In genomic region chr2:166154749-166155453, GRCm38 (mm10) we compare ENCODE assay signal across 8 mouse cellular contexts. TPM values are rescaled to one million over a fixed set of nuclear protein-coding genes. Genes with fewer than 3 reads are reported as not detected.
A peak's percentile ranks its signal among the peaks of the same experiment; 100 is the strongest.
DNase-seq lines count a peak whose midpoint lies in the region; ATAC-seq lines count a peak whose summit lies in the region.

No protein-coding gene starts in this region.

- H3K4me3 ChIP-seq in embryonic facial prominence, embryonic 11.5 days (ENCODE audit: low read depth, low read length) = peak overlapping the region; percentile 86
- H3K4me3 ChIP-seq in hindbrain, embryonic 10.5 days = peak overlapping the region; percentile 82
- peak overlapping the region; percentile 92 for H3K4me3 ChIP-seq in limb, embryonic 12.5 days (replicated peaks)
- peak overlapping the region; percentile 68 for H3K4me3 ChIP-seq in midbrain, embryonic 14.5 days (replicated peaks; ENCODE audit: low read depth, low read length)

- WGBS in embryonic facial prominence, embryonic 11.5 days = under 1% methylated on average over 77 of the region's 95 CpGs
- WGBS in hindbrain, embryonic 10.5 days = under 1% methylated on average over 95 of the region's 95 CpGs
- 1% methylated on average over 94 of the region's 95 CpGs for WGBS in limb, embryonic 12.5 days
- WGBS in midbrain, embryonic 14.5 days = under 1% methylated on average over 93 of the region's 95 CpGs

- 0 out of 2 replicates have a peak, but pooled peaks have one; percentile 26 for ATAC-seq in embryonic facial prominence, embryonic 11.5 days (replicated peaks; ENCODE audit: insufficient number of reproducible peaks, low FRiP score, low TSS enrichment, low read depth)
- ATAC-seq in limb, embryonic 12.5 days (ENCODE audit: insufficient number of reproducible peaks, insufficient read depth, low FRiP score, low TSS enrichment, low read depth) = peak; percentile 2; the same call in 1 of the 2 replicates
- peak; percentile 64 for ATAC-seq in midbrain, embryonic 14.5 days (ENCODE audit: low FRiP score, low TSS enrichment)

- H3K9ac ChIP-seq in embryonic facial prominence, embryonic 11.5 days (replicated peaks; ENCODE audit: low read length) = peak overlapping the region; percentile 99
- H3K9ac ChIP-seq in limb, embryonic 12.5 days (replicated peaks) = peak overlapping the region; percentile 99
- peak overlapping the region; percentile 86 for H3K9ac ChIP-seq in midbrain, embryonic 14.5 days (replicated peaks; ENCODE audit: low read length)

- H3K27me3 ChIP-seq in embryonic facial prominence, embryonic 11.5 days (ENCODE audit: control insufficient read depth, insufficient read depth, low read length) = no peaks in the 10 kb centered on the region
- peaks cover 32% of the 10 kb centered on the region for H3K27me3 ChIP-seq in hindbrain, embryonic 10.5 days (ENCODE audit: insufficient read depth, poor library complexity, severe bottlenecking)
- no peaks in the 10 kb centered on the region for H3K27me3 ChIP-seq in limb, embryonic 12.5 days
- no peaks in the 10 kb centered on the region for H3K27me3 ChIP-seq in midbrain, embryonic 14.5 days (ENCODE audit: control insufficient read depth, insufficient read depth, low read length)

- H3K27ac ChIP-seq in embryonic facial prominence, embryonic 11.5 days (replicated peaks; ENCODE audit: low read depth, low read length) = peak overlapping the region; percentile 98
- H3K27ac ChIP-seq in hindbrain, embryonic 10.5 days = peak overlapping the region; percentile 97
- peak overlapping the region; percentile 99 for H3K27ac ChIP-seq in limb, embryonic 12.5 days
- peak overlapping the region; percentile 89 for H3K27ac ChIP-seq in midbrain, embryonic 14.5 days (replicated peaks; ENCODE audit: low read depth, low read length)

- H3K4me2 ChIP-seq in embryonic facial prominence, embryonic 11.5 days (ENCODE audit: low read depth, low read length) = peak overlapping the region; percentile 88
- peak overlapping the region; percentile 90 for H3K4me2 ChIP-seq in limb, embryonic 12.5 days
- peak overlapping the region; percentile 96 for H3K4me2 ChIP-seq in midbrain, embryonic 14.5 days (ENCODE audit: low read length)

- no peaks in the 10 kb centered on the region for H3K36me3 ChIP-seq in embryonic facial prominence, embryonic 11.5 days (replicated peaks; ENCODE audit: control insufficient read depth, insufficient read depth, low read depth, low read length)
- H3K36me3 ChIP-seq in hindbrain, embryonic 10.5 days = peaks cover 11% of the 10 kb centered on the region; the same call in 1 of the 2 replicates
- H3K36me3 ChIP-seq in limb, embryonic 12.5 days = peaks cover 5% of the 10 kb centered on the region; the same call in 1 of the 2 replicates
- no peaks in the 10 kb centered on the region for H3K36me3 ChIP-seq in midbrain, embryonic 14.5 days (ENCODE audit: control insufficient read depth, insufficient read depth, low read length)

- H3K4me1 ChIP-seq in embryonic facial prominence, embryonic 11.5 days (ENCODE audit: control insufficient read depth, insufficient read depth, low read length) = peaks cover 10% of the 10 kb centered on the region
- H3K4me1 ChIP-seq in hindbrain, embryonic 10.5 days (replicated peaks) = peaks cover 77% of the 10 kb centered on the region
- H3K4me1 ChIP-seq in limb, embryonic 12.5 days (replicated peaks) = peaks cover 78% of the 10 kb centered on the region
- peaks cover 37% of the 10 kb centered on the region for H3K4me1 ChIP-seq in midbrain, embryonic 14.5 days (ENCODE audit: control insufficient read depth, insufficient read depth, low read length)

- no peaks in the 10 kb centered on the region for H3K9me3 ChIP-seq in embryonic facial prominence, embryonic 11.5 days (replicated peaks; ENCODE audit: control insufficient read depth, low read length)
- H3K9me3 ChIP-seq in hindbrain, embryonic 10.5 days = peaks cover 3% of the 10 kb centered on the region; the same call in 1 of the 2 replicates
- 0 out of 2 replicates have a peak, but pooled peaks cover 4% of the 10 kb centered on the region for H3K9me3 ChIP-seq in limb, embryonic 12.5 days
- no peaks in the 10 kb centered on the region for H3K9me3 ChIP-seq in midbrain, embryonic 14.5 days (ENCODE audit: control insufficient read depth, low read length)

- peak; percentile 75 for DNase-seq in embryo, embryonic 10 days (ENCODE audit: low spot score)
- DNase-seq in embryo, embryonic 11 days = no peak
- DNase-seq in 3134 (ENCODE audit: extremely low read depth, insufficient read length, low spot score) (peak; percentile 72), MN1 (ENCODE audit: low spot score) (no peak)
- peak; percentile 63 for DNase-seq in embryonic facial prominence, embryonic 11.5 days (ENCODE audit: low spot score)
- peak; percentile 60 for DNase-seq in hindbrain, embryonic 10.5 days (ENCODE audit: low spot score)
- DNase-seq in midbrain, embryonic 14.5 days = peak; percentile 85

RNA-seq across cellular contexts. Expression of gene Sulf2, which starts 0.6 kb away (rescaled TPM):
- polyA plus RNA-seq in embryonic facial prominence, embryonic 11.5 days (2014; fragmentation: Nextera tagmentation; extraction: Ambion mirVana) = 166 and 168 TPM in 2 replicates
- polyA plus RNA-seq in hindbrain, embryonic 10.5 days (2016; fragmentation: Nextera tagmentation; extraction: Ambion mirVana) = 83.8 and 87.8 TPM in 2 replicates
- polyA plus RNA-seq in limb, embryonic 12.5 days (2016; fragmentation: Nextera tagmentation; extraction: Ambion mirVana) = 176 and 187 TPM in 2 replicates
- 90.9 and 93.8 TPM in 2 replicates for polyA plus RNA-seq in midbrain, embryonic 14.5 days (2014; fragmentation: Nextera tagmentation; extraction: Ambion mirVana)

Comparison
In these comparisons a context has a peak if more than half of its experiments do, and no peak if none do; other contexts are left out.
1. DNase-seq: peak in embryo, embryonic 10 days (single experiment), 3134 (single experiment), embryonic facial prominence, embryonic 11.5 days (single experiment), hindbrain, embryonic 10.5 days (single experiment) and midbrain, embryonic 14.5 days (single experiment); none in embryo, embryonic 11 days (single experiment) and MN1 (single experiment).
2. ATAC-seq: peak in every context shown above with its lines; median percentile 64 in midbrain, embryonic 14.5 days; 26 in embryonic facial prominence, embryonic 11.5 days; 2 in limb, embryonic 12.5 days.
3. Peak in every context shown above with its lines, with median percentiles within 50 percentile points of each other: H3K27ac ChIP-seq, H3K4me2 ChIP-seq, H3K4me3 ChIP-seq and H3K9ac ChIP-seq.